ENCODE assay signal across 15 mouse cellular contexts in the genomic region with DNA sequence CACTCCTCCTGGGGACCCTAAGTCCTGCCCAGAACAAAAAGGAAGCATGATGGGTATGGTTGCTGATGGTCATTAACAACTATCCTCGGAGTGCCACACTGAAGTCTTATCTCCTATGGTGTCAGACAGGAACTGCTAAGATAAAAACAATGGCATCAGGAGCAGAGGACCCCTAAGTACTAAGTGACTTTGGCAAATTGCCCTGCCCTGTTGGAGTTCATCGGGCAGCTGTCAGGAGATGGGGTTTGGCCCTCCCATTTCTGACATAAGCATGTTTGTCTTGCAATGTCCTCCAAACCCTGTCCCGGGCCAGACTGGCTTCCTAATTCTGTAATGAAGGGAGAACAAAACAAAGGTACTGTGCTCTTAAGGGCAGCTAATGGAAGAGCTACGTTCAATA.
"Had no signal": no experiment of that assay in that cellular context is flagged by ENCODE, and none has a peak within 500 bp of the region (broad histone marks: within the 10 kb centered on the region; RNA-seq: fewer than 3 reads in every experiment).

No protein-coding gene starts in this region.

- H3K27ac ChIP-seq: intestine, embryonic 15.5 days; layer of hippocampus, adult 2 months; limb, embryonic 10.5 days; liver, embryonic 13.5 days; macrophage; midbrain, embryonic 13.5 days; neural tube, embryonic 12.5 days; stomach, embryonic 15.5 days had no signal

- ATAC-seq: intestine, embryonic 15.5 days; liver, postnatal 0 days; midbrain, embryonic 13.5 days had no signal

- H3K4me1 ChIP-seq: intestine, embryonic 15.5 days had no signal

- H3K9ac ChIP-seq: intestine, embryonic 15.5 days; liver, embryonic 13.5 days; liver, postnatal 0 days; midbrain, embryonic 13.5 days; neural tube, embryonic 12.5 days; stomach, embryonic 15.5 days had no signal

- H3K27me3 ChIP-seq: intestine, embryonic 15.5 days; liver, embryonic 13.5 days; neural tube, embryonic 12.5 days; stomach, embryonic 15.5 days had no signal

- DNase-seq: kidney, adult 18-20 months; kidney, postnatal 10 days; kidney, postnatal 4 days; liver, embryonic 13.5 days; liver, postnatal 0 days; right cerebral cortex, postnatal 14 days; thymus, adult 2 months; thymus, postnatal 25 days had no signal

- H3K36me3 ChIP-seq: intestine, embryonic 15.5 days; limb, embryonic 10.5 days; liver, embryonic 13.5 days; midbrain, embryonic 13.5 days; neural tube, embryonic 12.5 days; stomach, embryonic 15.5 days had no signal

- H3K4me2 ChIP-seq: intestine, embryonic 15.5 days; liver, embryonic 13.5 days; midbrain, embryonic 13.5 days; neural tube, embryonic 12.5 days; stomach, embryonic 15.5 days had no signal

- H3K9me3 ChIP-seq: intestine, embryonic 15.5 days; limb, embryonic 10.5 days; liver, embryonic 13.5 days; midbrain, embryonic 13.5 days; neural tube, embryonic 12.5 days; stomach, embryonic 15.5 days had no signal

- H3K4me3 ChIP-seq: intestine, embryonic 15.5 days; layer of hippocampus, adult 2 months; limb, embryonic 10.5 days; liver, embryonic 13.5 days; midbrain, embryonic 13.5 days; neural tube, embryonic 12.5 days; stomach, embryonic 15.5 days had no signal
